Mouse (Mus musculus): Measurements from ENCODE around the gene Fastk. TPM values are rescaled to one million over a fixed set of nuclear protein-coding genes. Genes with fewer than 3 reads are reported as not detected.
A peak's percentile ranks its signal among the peaks of the same experiment; 100 is the strongest.

Fastk gene
- total and polyA plus RNA-seq, 3 experiments = 36.2 to 286 (median 95.9) TPM

GRCm38 (mm10) chr5:24447624-24448298 is 2.7 kb upstream of the Fastk start, which contains the start of gene Tmub1:
Gene Tmub1, minus strand, starts transcription at chr5:24447854.
- Histone ChIP-seq H3K36me3 (replicated peaks) (peaks cover 22% of the 10 kb centered on the region), H3K9me3 (replicated peaks) (no peaks in the 10 kb centered on the region), H3K27me3 (ENCODE audit: insufficient read depth, low read length) (no peaks in the 10 kb centered on the region), H3K4me1 (ENCODE audit: insufficient read depth, low read depth, low read length) (peaks cover 64% of the 10 kb centered on the region), H3K4me3 (ENCODE audit: low read depth, low read length) (peak within 1 kb of the TSS; percentile 73)
- DNase-seq (ENCODE audit: low spot score) (peak; percentile 87), ATAC-seq (ENCODE audit: extremely low read depth, insufficient number of reproducible peaks, low FRiP score, poor library complexity, severe bottlenecking) (peak; percentile 75)
- TF ChIP-seq TAL1 (conservative IDR thresholded peaks at IDR 0.05; ENCODE audit: low read depth, low read length) (no peak; the same call in 1 of the 2 replicates), CTCF (IDR thresholded peaks at IDR 0.05; ENCODE audit: low read depth, low read length) (no peak), GATA2 (IDR thresholded peaks at IDR 0.05; ENCODE audit: borderline replicate concordance, low read depth, low read length) (no peak), POLR2AphosphoS5 (IDR thresholded peaks at IDR 0.05; ENCODE audit: insufficient replicate concordance, low read depth, low read length) (no peak), GATA1 (IDR thresholded peaks at IDR 0.05; ENCODE audit: borderline replicate concordance, low read length) (no peak)

GRCm38 (mm10) chr5:24446630-24447029 is 1.5 kb upstream of the Fastk start:
- TF ChIP-seq GATA1 (IDR thresholded peaks at IDR 0.05; ENCODE audit: borderline replicate concordance, low read length) (no peak), CTCF (IDR thresholded peaks at IDR 0.05; ENCODE audit: low read depth, low read length) (no peak), GATA2 (IDR thresholded peaks at IDR 0.05; ENCODE audit: borderline replicate concordance, low read depth, low read length) (no peak), POLR2AphosphoS5 (IDR thresholded peaks at IDR 0.05; ENCODE audit: insufficient replicate concordance, low read depth, low read length) (no peak), TAL1 (conservative IDR thresholded peaks at IDR 0.05; ENCODE audit: low read depth, low read length) (no peak)
- Histone ChIP-seq H3K9me3 (replicated peaks) (no peaks in the 10 kb centered on the region), H3K4me1 (ENCODE audit: insufficient read depth, low read depth, low read length) (peaks cover 69% of the 10 kb centered on the region), H3K27me3 (ENCODE audit: insufficient read depth, low read length) (no peaks in the 10 kb centered on the region), H3K36me3 (replicated peaks) (peaks cover 33% of the 10 kb centered on the region), H3K4me3 (ENCODE audit: low read depth, low read length) (peak overlapping the region; percentile 73; the same call in 1 of the 2 replicates)
- DNase-seq (ENCODE audit: low spot score) (no peak), ATAC-seq (ENCODE audit: extremely low read depth, insufficient number of reproducible peaks, low FRiP score, poor library complexity, severe bottlenecking) (no peak)

DNA sequence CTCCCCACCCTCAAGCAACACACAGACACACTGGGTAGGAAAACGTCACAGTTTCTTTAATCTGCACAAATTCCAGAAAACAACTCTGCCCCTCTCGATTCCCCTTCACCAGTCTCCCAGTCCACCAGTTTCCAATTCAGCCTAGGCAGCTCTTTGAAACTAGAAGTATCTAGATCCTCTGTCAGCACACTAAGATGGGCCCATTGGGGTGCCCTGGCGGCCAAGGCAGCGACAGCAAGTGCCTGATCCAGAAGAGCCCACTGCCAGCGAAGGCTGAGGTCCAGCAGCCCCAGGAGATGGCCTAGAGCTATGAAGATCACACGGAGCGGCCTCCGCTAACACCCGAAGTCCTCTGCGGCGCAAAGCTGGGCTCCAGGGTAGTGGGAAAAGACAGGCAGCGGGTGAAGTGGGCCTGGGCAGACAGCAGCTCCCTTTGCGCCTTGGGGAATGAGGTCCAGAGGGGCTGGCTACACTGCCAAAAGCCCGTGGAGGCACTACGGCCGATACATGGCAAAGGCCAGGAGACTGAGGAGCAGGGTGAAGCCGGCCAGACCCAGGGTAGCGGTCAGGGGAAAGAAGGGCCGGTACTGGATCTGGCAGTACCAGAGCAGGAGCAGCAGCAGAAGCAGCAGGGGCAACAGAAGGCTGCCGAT is 467 bp upstream of the Fastk start:
- ATAC-seq (ENCODE audit: extremely low read depth, insufficient number of reproducible peaks, low FRiP score, poor library complexity, severe bottlenecking) (no peak), DNase-seq (ENCODE audit: low spot score) (no peak)
- Histone ChIP-seq H3K27me3 (ENCODE audit: insufficient read depth, low read length) (no peaks in the 10 kb centered on the region), H3K4me1 (ENCODE audit: insufficient read depth, low read depth, low read length) (peaks cover 63% of the 10 kb centered on the region), H3K9me3 (replicated peaks) (no peaks in the 10 kb centered on the region), H3K36me3 (replicated peaks) (peaks cover 44% of the 10 kb centered on the region), H3K4me3 (ENCODE audit: low read depth, low read length) (peak overlapping the region; percentile 88)
- no peak for TF ChIP-seq TAL1 (conservative IDR thresholded peaks at IDR 0.05; ENCODE audit: low read depth, low read length)

DNA sequence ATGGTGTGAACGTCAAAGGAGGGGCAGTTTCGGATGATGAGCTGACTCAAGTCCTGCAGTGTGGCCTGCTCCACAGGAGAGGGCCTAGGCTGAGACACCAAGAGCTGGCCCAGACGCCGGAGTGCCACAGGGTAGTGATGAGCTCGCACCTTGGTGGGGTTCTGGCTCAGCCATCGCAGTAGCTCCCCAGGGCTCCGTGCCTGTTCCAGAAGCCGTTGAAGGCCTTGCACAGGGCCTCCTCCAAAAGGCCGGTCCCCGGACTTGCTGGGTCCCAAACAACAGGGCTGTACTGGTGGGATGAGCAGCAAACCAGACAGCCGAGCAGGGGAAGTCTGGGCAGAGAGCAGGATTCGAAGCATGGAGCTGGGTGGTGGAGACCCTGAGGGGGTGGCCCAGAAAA is 1.2 kb downstream of the Fastk start:
- no peak for TF ChIP-seq GATA1 (IDR thresholded peaks at IDR 0.05; ENCODE audit: borderline replicate concordance, low read length)
- TF ChIP-seq GATA2 (IDR thresholded peaks at IDR 0.05; ENCODE audit: borderline replicate concordance, low read depth, low read length) = no peak
- no peak for TF ChIP-seq TAL1 (conservative IDR thresholded peaks at IDR 0.05; ENCODE audit: low read depth, low read length)
- TF ChIP-seq CTCF (IDR thresholded peaks at IDR 0.05; ENCODE audit: low read depth, low read length) = no peak
- TF ChIP-seq POLR2AphosphoS5 (IDR thresholded peaks at IDR 0.05; ENCODE audit: insufficient replicate concordance, low read depth, low read length) = no peak
- Histone ChIP-seq H3K4me1 (ENCODE audit: insufficient read depth, low read depth, low read length) (peaks cover 65% of the 10 kb centered on the region), H3K9me3 (replicated peaks) (no peaks in the 10 kb centered on the region), H3K27me3 (ENCODE audit: insufficient read depth, low read length) (no peaks in the 10 kb centered on the region), H3K36me3 (replicated peaks) (peaks cover 60% of the 10 kb centered on the region), H3K4me3 (ENCODE audit: low read depth, low read length) (peak overlapping the region; percentile 88)
- DNase-seq (ENCODE audit: low spot score) (no peak), ATAC-seq (ENCODE audit: extremely low read depth, insufficient number of reproducible peaks, low FRiP score, poor library complexity, severe bottlenecking) (no peak)

- TF ChIP-seq GATA1 (IDR thresholded peaks at IDR 0.05; ENCODE audit: borderline replicate concordance, low read length) (no peak), CTCF (IDR thresholded peaks at IDR 0.05; ENCODE audit: low read depth, low read length) (no peak), GATA2 (IDR thresholded peaks at IDR 0.05; ENCODE audit: borderline replicate concordance, low read depth, low read length) (no peak), TAL1 (conservative IDR thresholded peaks at IDR 0.05; ENCODE audit: low read depth, low read length) (no peak), POLR2AphosphoS5 (IDR thresholded peaks at IDR 0.05; ENCODE audit: insufficient replicate concordance, low read depth, low read length) (no peak)
- no peak for ATAC-seq (ENCODE audit: extremely low read depth, insufficient number of reproducible peaks, low FRiP score, poor library complexity, severe bottlenecking)
- Histone ChIP-seq H3K9me3 (replicated peaks) (no peaks in the 10 kb centered on the region), H3K27me3 (ENCODE audit: insufficient read depth, low read length) (no peaks in the 10 kb centered on the region), H3K4me3 (ENCODE audit: low read depth, low read length) (no peak overlapping the region; the same call in 1 of the 2 replicates), H3K36me3 (replicated peaks) (peaks cover 67% of the 10 kb centered on the region), H3K4me1 (ENCODE audit: insufficient read depth, low read depth, low read length) (peaks cover 65% of the 10 kb centered on the region)
- no peak for DNase-seq (ENCODE audit: low spot score)
Observed at GRCm38 (mm10) chr5:24443204-24443603, 1.9 kb downstream of the Fastk start.

GRCm38 (mm10) chr5:24442029-24442428 is 3.1 kb downstream of the Fastk start:
- Histone ChIP-seq H3K4me3 (ENCODE audit: low read depth, low read length) (no peak overlapping the region), H3K36me3 (replicated peaks) (peaks cover 74% of the 10 kb centered on the region), H3K4me1 (ENCODE audit: insufficient read depth, low read depth, low read length) (peaks cover 53% of the 10 kb centered on the region), H3K27me3 (ENCODE audit: insufficient read depth, low read length) (no peaks in the 10 kb centered on the region), H3K9me3 (replicated peaks) (no peaks in the 10 kb centered on the region)
- DNase-seq (ENCODE audit: low spot score) (no peak), ATAC-seq (ENCODE audit: extremely low read depth, insufficient number of reproducible peaks, low FRiP score, poor library complexity, severe bottlenecking) (no peak)
- TF ChIP-seq GATA1 (IDR thresholded peaks at IDR 0.05; ENCODE audit: borderline replicate concordance, low read length) (no peak), CTCF (IDR thresholded peaks at IDR 0.05; ENCODE audit: low read depth, low read length) (no peak), POLR2AphosphoS5 (IDR thresholded peaks at IDR 0.05; ENCODE audit: insufficient replicate concordance, low read depth, low read length) (no peak), TAL1 (conservative IDR thresholded peaks at IDR 0.05; ENCODE audit: low read depth, low read length) (no peak), GATA2 (IDR thresholded peaks at IDR 0.05; ENCODE audit: borderline replicate concordance, low read depth, low read length) (no peak)

Measured in G1E (cell line).